In genomic region chr9:122153436-122153835, GRCm38 (mm10) we compare ENCODE assay signal across 28 mouse cellular contexts. TPM values are rescaled to one million over a fixed set of nuclear protein-coding genes. Genes with fewer than 3 reads are reported as not detected.
DNase-seq lines count a peak whose midpoint lies in the region; ATAC-seq and TF ChIP-seq lines count a peak whose summit lies in the region.
"Had no signal": no experiment of that assay in that cellular context is flagged by ENCODE, and none has a peak within 500 bp of the region (broad histone marks: within the 10 kb centered on the region; RNA-seq: fewer than 3 reads in every experiment).

No protein-coding gene starts in this region.

- no peaks in the 10 kb centered on the region for H3K27me3 ChIP-seq in cerebellum, adult 2 months (ENCODE audit: control insufficient read depth, insufficient read depth, low read length)
- H3K27me3 ChIP-seq in heart, postnatal 0 days (ENCODE audit: control insufficient read depth, insufficient read depth, low read length), result no peaks in the 10 kb centered on the region
- H3K27me3 ChIP-seq in heart, embryonic 11.5 days (ENCODE audit: control insufficient read depth, insufficient read depth, low read length), result no peaks in the 10 kb centered on the region
- no peaks in the 10 kb centered on the region for H3K27me3 ChIP-seq in megakaryocyte, embryonic 14.5 days (replicated peaks)
- H3K27me3 ChIP-seq: CH12.LX; embryonic facial prominence, embryonic 13.5 days; embryonic facial prominence, embryonic 15.5 days; forebrain, embryonic 12.5 days; Patski had no signal

- no peak for TF ChIP-seq POLR2A in cerebellum, adult 2 months (IDR thresholded peaks at IDR 0.05; ENCODE audit: borderline replicate concordance, insufficient read depth, low read length)

- peaks cover 26% of the 10 kb centered on the region for H3K36me3 ChIP-seq in heart, postnatal 0 days (replicated peaks; ENCODE audit: control insufficient read depth, insufficient read depth, low read length)
- H3K36me3 ChIP-seq in heart, embryonic 11.5 days (ENCODE audit: control insufficient read depth, insufficient read depth, low read length), result no peaks in the 10 kb centered on the region; the same call in 1 of the 2 replicates
- H3K36me3 ChIP-seq in megakaryocyte, embryonic 14.5 days (replicated peaks; ENCODE audit: low read length), result peaks cover 47% of the 10 kb centered on the region

- 45% methylated on average over 3 of the region's 3 CpGs for WGBS in cerebellum, adult 2 months
- 61% methylated on average over 3 of the region's 3 CpGs for WGBS in heart, postnatal 0 days
- WGBS in heart, embryonic 11.5 days (ENCODE audit: insufficient replicate concordance), result 69% methylated on average over 3 of the region's 3 CpGs

- intact Hi-C loops in heart, postnatal 10 days (cut with DNase I), result no loop called here

- no peak overlapping the region for H3K4me2 ChIP-seq in heart, postnatal 0 days (ENCODE audit: low read depth, low read length)
- no peak overlapping the region for H3K4me2 ChIP-seq in heart, embryonic 11.5 days
- H3K4me2 ChIP-seq: embryonic facial prominence, embryonic 13.5 days; embryonic facial prominence, embryonic 15.5 days; forebrain, embryonic 12.5 days had no signal

- no peak for TF ChIP-seq EP300 in heart, postnatal 0 days (IDR thresholded peaks at IDR 0.05; ENCODE audit: low read depth)

- no peak for ATAC-seq in heart, postnatal 0 days (ENCODE audit: insufficient read depth, low read depth)
- no peak for ATAC-seq in heart, embryonic 11.5 days (replicated peaks; ENCODE audit: insufficient number of reproducible peaks, low FRiP score, low TSS enrichment)
- ATAC-seq in megakaryocyte, adult 5-6 weeks (ENCODE audit: poor library complexity, severe bottlenecking), result no peak
- ATAC-seq: activated CD4-positive, CD25-positive, alpha-beta regulatory T cell, adult 4 months; CD4-positive, CD25-positive, alpha-beta regulatory T cell, adult 4 months; forebrain, embryonic 14.5 days; forebrain, embryonic 16.5 days; Patski had no signal

- H3K4me1 ChIP-seq in cerebellum, adult 2 months (ENCODE audit: control insufficient read depth, insufficient read depth, low read length), result peaks cover 47% of the 10 kb centered on the region
- peaks cover 22% of the 10 kb centered on the region for H3K4me1 ChIP-seq in heart, postnatal 0 days (ENCODE audit: control insufficient read depth, insufficient read depth)
- peaks cover 23% of the 10 kb centered on the region for H3K4me1 ChIP-seq in heart, embryonic 11.5 days (ENCODE audit: control insufficient read depth, insufficient read depth, low read length)
- peaks cover 52% of the 10 kb centered on the region for H3K4me1 ChIP-seq in megakaryocyte, embryonic 14.5 days
- H3K4me1 ChIP-seq: embryonic facial prominence, embryonic 13.5 days; embryonic facial prominence, embryonic 15.5 days; forebrain, embryonic 10.5 days; forebrain, embryonic 12.5 days had no signal

- H3K9ac ChIP-seq in heart, postnatal 0 days (replicated peaks; ENCODE audit: low read depth, low read length), result no peak overlapping the region
- H3K9ac ChIP-seq in heart, embryonic 11.5 days (ENCODE audit: low read depth, low read length), result no peak overlapping the region
- H3K9ac ChIP-seq: embryonic facial prominence, embryonic 13.5 days; embryonic facial prominence, embryonic 15.5 days; forebrain, embryonic 12.5 days had no signal

- DNase-seq in cerebellum, adult 2 months, result no peak
- DNase-seq in cerebellum, adult 8-10 months, result no peak
- DNase-seq in heart, adult 11 months, result peak; percentile 89
- DNase-seq in heart, postnatal 10 days, result no peak
- no peak for DNase-seq in heart, postnatal 0 days (ENCODE audit: low spot score)
- DNase-seq: adrenal gland, adult 2 months; adrenal gland, postnatal 10 days; adrenal gland, postnatal 25 days; B cell, adult 2 months; cerebellum, adult 11 months; cerebellum, adult 9-11 months; cerebellum, postnatal 14 days; cerebellum, postnatal 36 days; embryo, embryonic 11 days had no signal

- peak overlapping the region; percentile 50; the same call in 1 of the 2 replicates for H3K27ac ChIP-seq in cerebellum, adult 2 months (ENCODE audit: insufficient read depth, low read length)
- H3K27ac ChIP-seq in heart, postnatal 0 days (ENCODE audit: low read depth), result peak overlapping the region; percentile 17; the same call in 1 of the 2 replicates
- H3K27ac ChIP-seq in heart, embryonic 11.5 days (ENCODE audit: low read depth, low read length), result no peak overlapping the region
- H3K27ac ChIP-seq: embryonic facial prominence, embryonic 13.5 days; embryonic facial prominence, embryonic 15.5 days; forebrain, embryonic 10.5 days; forebrain, embryonic 12.5 days had no signal

- TF ChIP-seq CTCF in cerebellum, adult 2 months (IDR thresholded peaks at IDR 0.05; ENCODE audit: borderline replicate concordance, insufficient read depth, low read depth, low read length), result no peak
- TF ChIP-seq CTCF in heart, postnatal 0 days (IDR thresholded peaks at IDR 0.05; ENCODE audit: low read depth), result no peak

- H3K4me3 ChIP-seq in cerebellum, adult 2 months (replicated peaks; ENCODE audit: insufficient read depth, low read depth, low read length), result no peak overlapping the region
- H3K4me3 ChIP-seq in heart, postnatal 0 days (ENCODE audit: low read depth, low read length), result no peak overlapping the region
- H3K4me3 ChIP-seq in heart, embryonic 11.5 days (ENCODE audit: low read depth, low read length), result no peak overlapping the region
- peak overlapping the region; percentile 4 for H3K4me3 ChIP-seq in megakaryocyte, embryonic 14.5 days (replicated peaks)
- H3K4me3 ChIP-seq: embryonic facial prominence, embryonic 13.5 days; embryonic facial prominence, embryonic 15.5 days; erythroblast, embryonic 14.5 days; forebrain, embryonic 10.5 days; forebrain, embryonic 12.5 days had no signal

- peaks cover 4% of the 10 kb centered on the region; the same call in 1 of the 2 replicates for H3K9me3 ChIP-seq in heart, postnatal 0 days (replicated peaks; ENCODE audit: control insufficient read depth, low read length)
- H3K9me3 ChIP-seq in heart, embryonic 11.5 days (replicated peaks; ENCODE audit: control insufficient read depth, low read length), result no peaks in the 10 kb centered on the region
- peaks cover 4% of the 10 kb centered on the region; the same call in 1 of the 2 replicates for H3K9me3 ChIP-seq in megakaryocyte, embryonic 14.5 days
- H3K9me3 ChIP-seq: embryonic facial prominence, embryonic 13.5 days; embryonic facial prominence, embryonic 15.5 days had no signal

RNA-seq across cellular contexts. Expression of gene Snrk, which starts 36.4 kb away (rescaled TPM):
- polyA plus RNA-seq in cerebellum, adult 2 months (2012; rRNA removed), result 323 and 380 TPM in 2 replicates
- 100 to 1,000 TPM; 133 to 167 TPM for total RNA-seq in heart, postnatal 10 days (2021)
- total RNA-seq in heart, postnatal 0 days (2014; rRNA removed; ENCODE audit: low replicate concordance), result 60.4 and 61.7 TPM in 2 replicates
- polyA plus RNA-seq in heart, postnatal 0 days (2015; fragmentation: Nextera tagmentation; extraction: Ambion mirVana), result 39.5 and 40.3 TPM in 2 replicates
- polyA plus RNA-seq in heart, embryonic 11.5 days (2014; fragmentation: Nextera tagmentation; extraction: Ambion mirVana), result 30.6 and 32.9 TPM in 2 replicates
- 10.0 and 21.0 TPM in 2 replicates for polyA plus RNA-seq in megakaryocyte, embryonic 14.5 days (2012; ENCODE audit: insufficient read depth, low replicate concordance)
- 56.3 and 63.6 TPM in 2 replicates for total RNA-seq in megakaryocyte, adult 5-6 weeks (2015)
- total RNA-seq in megakaryocyte, adult 5-6 weeks (2017), result 76.9 and 85.5 TPM in 2 replicates
